Mouse (Mus musculus): ENCODE data around the gene Gm44596. TPM values are rescaled to one million over a fixed set of nuclear protein-coding genes. Genes with fewer than 3 reads are reported as not detected.

Gene Gm44596
- polyA plus RNA-seq, 1 experiment: not detected

Other genes starting within 250 kb of the Gm44596 start
- gene Tspan9, start 231.9 kb upstream of the Gm44596 start, polyA plus RNA-seq (2012; ENCODE audit: insufficient read depth, insufficient read length, missing spikeins): 7.5 and 8.8 TPM in 2 replicates
- gene Tead4, start 74.7 kb upstream of the Gm44596 start, polyA plus RNA-seq (2012; ENCODE audit: insufficient read depth, insufficient read length, missing spikeins): 0.32 and 1.1 TPM in 2 replicates
- gene Tulp3, start 19.7 kb upstream of the Gm44596 start, polyA plus RNA-seq (2012; ENCODE audit: insufficient read depth, insufficient read length, missing spikeins): 4.2 and 6.4 TPM in 2 replicates
- gene Rhno1, start 12.6 kb upstream of the Gm44596 start, polyA plus RNA-seq (2012; ENCODE audit: insufficient read depth, insufficient read length, missing spikeins): 11.1 and 13.1 TPM in 2 replicates
- 0.28 TPM in 1 of 2 replicates, not detected in the other for gene Foxm1, start 12.5 kb upstream of the Gm44596 start, polyA plus RNA-seq (2012; ENCODE audit: insufficient read depth, insufficient read length, missing spikeins)
- not detected in 2 replicates for gene Tex52, start within 50 bp of the Gm44596 start, polyA plus RNA-seq (2012; ENCODE audit: insufficient read depth, insufficient read length, missing spikeins)
- gene Nrip2, start 23.8 kb downstream of the Gm44596 start, polyA plus RNA-seq (2012; ENCODE audit: insufficient read depth, insufficient read length, missing spikeins): 1.1 and 2.3 TPM in 2 replicates
- 6.9 and 18.1 TPM in 2 replicates for gene Itfg2, start 49.4 kb downstream of the Gm44596 start, polyA plus RNA-seq (2012; ENCODE audit: insufficient read depth, insufficient read length, missing spikeins)
- 90.5 and 140 TPM in 2 replicates for gene Fkbp4, start 63.2 kb downstream of the Gm44596 start, polyA plus RNA-seq (2012; ENCODE audit: insufficient read depth, insufficient read length, missing spikeins)
- gene Pzp, start 151.2 kb downstream of the Gm44596 start, polyA plus RNA-seq (2012; ENCODE audit: insufficient read depth, insufficient read length, missing spikeins): 4.1 TPM in 1 of 2 replicates, not detected in the other
- gene A2ml1, start 206.1 kb downstream of the Gm44596 start, polyA plus RNA-seq (2012; ENCODE audit: insufficient read depth, insufficient read length, missing spikeins): not detected in 2 replicates
- not detected in 2 replicates for gene Klrb1a, start 248.0 kb downstream of the Gm44596 start, polyA plus RNA-seq (2012; ENCODE audit: insufficient read depth, insufficient read length, missing spikeins)